Mouse (Mus musculus) left cerebral cortex, adult 18-20 months (tissue): ENCODE measurements around the gene Tchp. TPM values are rescaled to one million over a fixed set of nuclear protein-coding genes. Genes with fewer than 3 reads are reported as not detected.

Experiments used
- DNase-seq, 2 experiments: peaks; one replicate each; pipeline ENCODE4 v3.0.0; 2021 to 2022; ENCODE audit warnings: low spot score in 2 of 2, mixed read lengths in 1 of 2
- long read RNA-seq, 2 experiments: library from polyadenylated mRNA; stranded (forward); transcript quantifications; one replicate each; pipeline ENCODE4 v2.0.0; 2021
- total RNA-seq, 2 experiments: library from RNA; stranded (reverse); gene quantifications; 2 replicates each; pipeline ENCODE4 v1.2.3; 2021

The Tchp gene
- 10 to 100 TPM; 11.2 to 12.3 TPM for total RNA-seq
- long read RNA-seq, experiment 1, partial matches to known transcripts: 1 of 9 reads
- long read RNA-seq, experiment 1, other reads (novel, unspliced or antisense): 3 of 9 reads
- long read RNA-seq, experiment 2, partial matches to known transcripts: 1 of 11 reads
- long read RNA-seq, experiment 2, other reads (novel, unspliced or antisense): 4 of 11 reads

DNA sequence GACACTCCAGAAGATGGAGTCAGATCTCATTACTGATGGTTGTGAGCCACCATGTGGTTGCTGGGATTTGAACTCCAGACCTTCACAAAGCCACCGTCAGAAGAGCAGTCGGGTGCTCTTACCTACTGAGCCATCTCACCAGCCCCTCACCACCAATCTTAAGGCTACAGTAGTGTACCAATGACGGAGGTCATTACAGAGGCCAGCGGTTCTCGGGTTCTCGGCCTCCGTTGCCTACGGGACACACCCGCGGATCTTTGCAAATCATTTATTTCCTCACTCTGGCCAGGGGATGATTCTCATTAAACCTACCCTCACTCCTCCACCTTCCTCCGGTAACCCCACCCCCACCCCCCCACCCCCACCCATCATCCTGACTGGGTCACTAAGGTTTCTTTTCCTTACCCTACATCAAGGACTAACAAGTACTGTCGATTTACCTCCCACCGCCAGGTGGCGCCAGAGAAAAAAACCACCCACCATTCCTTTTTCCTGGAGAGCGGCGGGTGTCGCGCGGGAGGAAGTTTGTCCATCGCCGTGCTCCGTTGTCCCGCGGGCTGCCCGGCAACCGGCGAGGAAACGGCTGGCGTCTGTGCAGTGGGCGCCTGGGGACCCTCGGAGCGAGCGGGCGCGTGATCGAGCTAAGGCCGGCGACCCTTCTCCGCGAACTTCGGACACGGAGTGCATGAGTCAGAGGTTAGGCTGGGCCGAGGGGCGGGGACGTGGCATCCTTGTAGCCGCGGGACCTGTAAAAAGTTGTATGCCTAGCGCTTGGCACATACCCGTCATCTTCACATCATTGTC is at the start of gene Tchp:
TSS of gene Tchp (plus strand) at position 496 of the 804 bp plus-strand sequence.
- peak; percentile 95 to 96 for DNase-seq

DNA sequence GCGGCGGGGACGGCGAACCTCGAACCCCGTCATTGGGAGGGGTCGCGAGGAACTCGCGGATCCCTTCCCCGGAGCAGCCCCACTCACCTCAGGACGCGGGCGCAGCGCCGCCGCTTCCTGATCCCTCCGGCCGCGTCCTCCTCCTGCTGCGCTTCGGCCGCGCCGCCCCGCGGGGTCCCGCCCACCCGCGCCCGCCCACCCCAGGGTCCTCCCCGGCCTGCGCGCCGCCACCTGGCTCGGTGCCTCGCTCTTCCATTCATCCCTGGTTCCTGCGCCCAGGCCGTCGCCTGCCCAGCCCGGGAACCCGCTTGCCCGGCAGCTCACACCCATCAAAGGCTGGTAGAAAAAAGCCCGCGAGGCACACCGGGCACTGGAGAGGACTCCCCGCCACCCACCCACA is 49.3 kb upstream of the Tchp start, which contains the start of gene Trpv4:
TSS of gene Trpv4 (minus strand) at position 167 of the 400 bp plus-strand sequence.
- DNase-seq: no peak

DNA sequence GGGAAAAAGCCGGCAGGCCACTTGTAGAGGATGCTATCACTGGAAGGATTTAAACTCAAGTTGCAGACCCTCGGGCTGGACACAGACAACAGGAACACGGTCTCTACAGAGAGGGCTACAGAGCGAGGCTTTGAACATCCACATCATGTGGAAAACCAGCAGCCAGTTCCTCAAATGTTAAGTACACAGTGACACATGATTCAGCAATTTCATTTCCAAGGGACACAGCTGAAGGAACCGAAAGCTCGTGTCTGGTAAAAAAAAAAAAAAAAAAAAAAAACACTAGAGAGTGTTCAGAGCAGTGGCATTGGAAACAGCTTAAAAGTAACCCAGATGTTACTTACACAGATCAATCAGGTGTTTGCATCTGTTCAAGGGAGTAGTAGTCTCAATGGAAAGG is 46.5 kb upstream of the Tchp start:
- DNase-seq: no peak

DNA sequence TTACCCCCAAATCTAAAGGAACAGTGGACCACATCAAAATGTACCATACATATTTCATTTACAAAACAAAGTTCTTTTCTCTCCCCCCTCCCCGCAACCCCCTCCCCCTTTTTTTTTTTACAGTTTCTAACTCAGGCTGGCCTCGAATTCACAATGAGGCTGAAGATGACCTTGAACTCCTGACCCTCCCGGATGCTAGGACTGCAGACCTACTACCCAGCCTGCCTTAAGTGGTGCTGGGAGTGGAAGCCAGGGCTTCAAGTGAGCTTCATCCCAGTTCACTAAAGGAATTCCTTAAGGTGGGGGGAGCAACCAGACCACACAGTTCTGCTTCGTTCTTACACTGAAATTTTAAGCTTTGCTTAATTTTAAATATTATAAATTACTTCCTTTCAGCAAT is 43.4 kb upstream of the Tchp start:
- DNase-seq: no peak

DNA sequence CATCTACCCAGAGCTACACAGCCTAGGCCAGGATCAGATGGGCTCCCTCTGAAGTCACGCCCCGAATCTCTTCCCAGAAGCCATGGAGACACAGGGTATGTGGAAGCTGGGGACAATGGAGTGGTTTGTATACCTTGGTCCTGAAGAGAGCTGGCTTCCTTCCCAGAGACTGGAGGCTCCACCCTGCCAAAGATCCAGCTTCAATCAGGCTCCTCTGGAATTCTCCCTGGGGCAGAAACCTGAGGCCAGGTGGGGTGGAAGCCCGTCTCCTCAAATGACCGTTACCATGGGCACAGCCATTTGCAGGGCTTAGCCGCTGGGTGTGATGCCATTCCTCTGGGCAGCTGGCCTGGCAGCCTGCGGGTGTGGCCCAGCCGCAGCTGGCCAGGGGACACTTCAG is 42.8 kb upstream of the Tchp start:
- DNase-seq: no peak

DNA sequence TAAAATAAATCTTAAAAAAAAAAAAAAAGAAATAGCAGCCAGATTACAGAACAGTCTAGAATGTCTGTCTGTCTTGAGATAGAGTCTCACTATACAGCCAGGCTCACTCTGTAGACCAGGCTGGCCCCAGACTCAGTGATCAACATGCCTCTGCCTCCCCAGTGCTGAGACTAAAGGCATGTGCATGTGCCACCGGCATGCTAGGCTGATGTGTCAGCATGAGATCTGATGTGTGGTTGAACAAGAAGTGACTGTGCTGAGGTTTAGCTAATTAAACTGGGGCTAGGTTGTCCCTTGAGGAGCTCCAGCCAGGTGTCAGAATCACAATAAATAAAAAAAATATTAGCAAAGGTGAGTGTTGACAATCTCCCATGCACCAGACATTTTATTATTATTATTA is 40.9 kb upstream of the Tchp start:
- DNase-seq: no peak

DNA sequence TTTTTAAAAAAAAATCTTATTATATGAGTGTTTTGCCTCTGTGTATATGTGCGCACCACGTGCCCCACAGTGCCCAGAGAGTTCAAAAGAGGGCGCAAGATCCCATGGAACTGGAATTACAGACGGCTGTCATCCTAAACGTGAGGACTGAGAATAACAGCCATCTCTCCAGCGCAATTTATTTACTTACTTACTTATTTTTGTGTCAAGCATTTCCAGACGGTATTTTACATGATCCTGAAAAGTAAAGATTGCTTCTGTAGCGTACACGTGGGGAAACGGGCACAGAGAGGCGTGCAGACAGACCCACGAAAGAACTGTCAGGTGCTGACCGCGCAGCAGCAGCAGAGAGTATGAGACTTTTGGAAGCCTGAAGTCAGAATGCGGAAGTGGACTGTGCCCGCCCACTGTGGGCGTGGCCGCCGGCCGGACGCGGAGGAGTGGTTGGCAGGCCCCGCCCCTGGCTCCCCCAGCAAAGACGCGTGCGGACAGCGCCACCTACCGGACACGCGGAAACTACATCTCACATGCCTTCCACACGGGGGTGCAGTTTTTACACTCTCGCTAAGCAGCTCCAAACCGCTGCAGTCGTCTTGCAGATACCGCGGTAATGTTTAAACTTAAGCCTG is 40.2 kb upstream of the Tchp start:
- peak; percentile 99 for DNase-seq

DNA sequence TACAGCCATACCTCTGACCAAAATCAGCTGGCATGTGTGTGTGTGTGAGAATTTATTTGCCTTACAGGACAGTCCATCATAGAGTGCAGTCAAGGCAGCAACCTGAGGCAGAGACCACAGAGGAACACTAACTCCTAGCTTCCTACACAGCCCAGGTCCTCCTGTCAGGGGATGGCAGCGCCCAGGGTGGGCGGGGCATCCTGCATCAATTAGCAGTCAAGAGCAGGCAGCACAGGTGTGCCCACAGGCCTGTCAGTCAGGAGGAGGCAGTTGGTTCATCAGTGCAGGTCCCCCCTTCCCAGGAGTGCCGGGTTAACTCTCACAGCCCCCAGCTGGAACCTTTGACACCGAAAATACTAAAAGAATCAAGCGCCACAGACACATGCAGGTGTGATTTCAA is 38.5 kb upstream of the Tchp start:
- no peak for DNase-seq

DNA sequence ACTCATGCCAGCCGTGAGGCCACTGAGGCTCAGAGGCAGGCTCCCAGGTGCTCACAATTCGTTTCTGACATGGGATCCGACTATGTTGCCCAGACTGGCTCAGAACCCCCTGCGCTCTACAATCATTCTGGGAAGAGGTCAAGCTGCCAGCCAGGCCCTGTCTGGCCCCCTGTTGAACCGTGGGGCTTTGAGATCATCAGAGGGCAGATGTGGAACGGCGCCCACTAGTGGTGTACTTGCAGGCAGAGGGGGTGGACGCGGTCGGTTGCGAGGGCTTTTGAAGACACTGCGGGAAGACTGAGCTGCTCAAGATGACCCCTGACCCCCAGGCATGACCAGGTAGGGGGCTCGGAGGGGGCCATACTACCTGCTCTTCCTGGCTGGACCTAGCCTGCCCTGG is 34.4 kb upstream of the Tchp start:
- DNase-seq: no peak

DNA sequence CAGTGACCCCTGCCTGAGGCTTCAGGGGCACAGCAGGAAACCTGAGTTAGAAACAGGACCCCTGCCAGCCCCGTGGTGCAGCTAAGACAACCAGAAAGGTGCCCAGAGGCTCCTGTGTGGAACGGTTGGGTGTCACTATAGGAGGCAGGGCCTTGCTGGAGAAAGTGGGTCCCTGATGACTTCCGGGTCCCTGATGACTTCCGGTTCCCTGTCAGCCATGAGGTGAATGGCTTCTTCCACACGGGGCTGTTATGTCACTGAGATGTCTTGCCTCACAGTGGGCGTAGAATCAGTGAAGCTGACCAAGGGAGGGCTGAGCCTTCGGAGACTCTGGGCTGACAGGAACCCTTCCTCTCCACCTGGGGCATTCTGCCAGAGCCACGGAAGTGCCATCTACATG is 33.0 kb upstream of the Tchp start:
- no peak for DNase-seq

DNA sequence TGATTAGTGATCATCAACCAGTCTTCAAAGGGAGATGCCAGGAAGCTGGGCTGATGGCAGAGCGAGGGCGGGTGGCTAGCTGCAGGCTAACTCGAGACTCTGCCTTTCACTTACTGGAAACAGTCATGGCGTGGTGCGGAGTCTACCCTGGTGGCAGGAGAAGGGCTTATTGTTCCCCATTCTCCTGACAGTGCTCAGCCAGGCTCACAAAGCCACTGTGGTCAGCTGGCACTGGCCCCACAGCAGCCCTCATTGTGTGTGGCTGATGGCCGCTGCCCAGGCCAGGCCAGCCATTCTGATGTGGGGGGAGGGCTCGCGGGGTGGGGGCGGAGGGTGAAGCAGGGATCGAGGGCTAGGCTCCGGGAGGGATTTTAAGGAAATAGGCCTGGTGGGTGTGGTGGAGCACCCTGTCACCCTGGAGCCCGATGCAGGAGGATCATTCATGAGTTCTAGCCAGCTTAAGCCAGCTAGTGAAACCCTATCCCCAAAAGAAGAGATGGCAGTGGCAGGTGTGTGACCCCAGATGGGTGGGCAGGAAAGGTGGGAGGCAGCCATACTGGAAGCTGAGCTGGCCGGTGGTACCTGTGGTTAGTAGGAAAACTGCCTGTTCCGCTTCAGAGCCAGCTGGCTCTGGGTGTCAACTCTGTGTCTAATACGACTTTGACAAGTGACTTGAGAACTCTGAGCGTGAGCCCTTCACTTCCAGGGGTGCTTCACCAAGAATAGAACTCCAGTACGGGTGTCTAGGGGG is 27.5 kb upstream of the Tchp start:
- no peak for DNase-seq

DNA sequence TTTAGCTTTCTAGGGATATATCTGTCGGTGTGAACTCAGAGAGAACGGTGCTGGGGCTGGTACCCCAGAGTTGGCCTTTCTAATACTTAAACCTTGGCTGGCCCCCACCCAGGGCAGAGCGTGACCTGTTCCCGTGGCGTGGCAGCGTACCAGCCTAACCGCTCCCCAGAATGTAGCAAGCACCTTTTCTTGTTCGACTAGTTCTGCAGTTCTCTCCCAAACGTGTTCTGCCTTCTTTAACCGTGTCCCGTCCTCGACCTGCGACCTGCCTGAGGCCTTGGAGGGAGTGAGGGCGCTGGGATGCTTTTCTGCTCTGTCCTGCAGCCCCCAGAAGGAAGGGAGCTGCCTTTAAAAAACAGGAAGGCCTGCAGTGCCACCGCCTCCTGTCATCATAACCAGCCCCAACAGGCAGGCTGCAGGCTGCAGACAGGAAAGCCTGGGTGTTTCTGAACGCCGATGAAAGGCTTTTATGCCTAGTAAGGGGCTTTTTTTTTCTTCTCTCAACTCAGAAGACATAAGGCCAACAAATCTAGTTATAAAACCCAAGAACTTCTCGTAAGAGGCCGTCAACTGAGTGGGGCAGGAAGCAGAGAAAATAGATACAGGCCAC is 26.8 kb upstream of the Tchp start:
- DNase-seq: no peak

DNA sequence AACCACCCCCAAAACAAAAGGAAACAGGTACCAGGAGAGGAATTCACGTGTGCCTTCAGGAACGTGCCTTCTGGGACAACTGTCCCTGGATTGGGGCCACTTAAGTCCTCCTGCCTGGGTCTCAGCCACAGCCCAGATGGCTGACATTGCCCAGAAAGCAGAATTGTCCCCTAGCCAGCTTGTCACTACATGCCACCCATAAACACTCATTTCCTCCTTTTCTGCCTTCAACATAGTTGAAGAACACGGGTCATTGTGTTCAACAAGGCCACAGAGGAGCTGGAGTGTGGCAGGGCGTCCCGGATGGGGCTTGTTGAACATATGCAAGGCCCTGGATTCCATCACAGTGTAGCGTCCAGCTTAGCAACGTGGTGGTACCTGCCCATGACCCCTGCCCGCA is 25.8 kb upstream of the Tchp start:
- no peak for DNase-seq

DNA sequence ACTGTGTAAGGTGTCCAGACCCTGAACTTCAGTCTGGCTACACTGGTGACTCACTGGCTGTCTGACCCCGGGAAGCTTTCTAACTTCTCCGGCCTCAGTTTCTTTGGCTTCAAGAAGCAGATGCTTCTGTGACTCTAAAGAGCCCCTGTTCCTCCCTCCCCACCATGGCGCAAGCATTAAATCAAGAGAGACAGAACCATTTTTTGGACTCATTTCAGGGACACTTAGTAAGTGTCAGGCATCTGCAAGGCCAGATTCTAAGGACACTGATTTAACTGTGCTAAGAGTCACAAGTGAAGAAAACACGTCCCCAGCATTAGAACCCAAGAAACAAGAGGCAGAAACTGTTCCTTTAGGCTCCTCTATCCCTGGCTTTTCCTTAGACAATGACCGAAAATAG is 21.6 kb upstream of the Tchp start:
- no peak for DNase-seq

DNA sequence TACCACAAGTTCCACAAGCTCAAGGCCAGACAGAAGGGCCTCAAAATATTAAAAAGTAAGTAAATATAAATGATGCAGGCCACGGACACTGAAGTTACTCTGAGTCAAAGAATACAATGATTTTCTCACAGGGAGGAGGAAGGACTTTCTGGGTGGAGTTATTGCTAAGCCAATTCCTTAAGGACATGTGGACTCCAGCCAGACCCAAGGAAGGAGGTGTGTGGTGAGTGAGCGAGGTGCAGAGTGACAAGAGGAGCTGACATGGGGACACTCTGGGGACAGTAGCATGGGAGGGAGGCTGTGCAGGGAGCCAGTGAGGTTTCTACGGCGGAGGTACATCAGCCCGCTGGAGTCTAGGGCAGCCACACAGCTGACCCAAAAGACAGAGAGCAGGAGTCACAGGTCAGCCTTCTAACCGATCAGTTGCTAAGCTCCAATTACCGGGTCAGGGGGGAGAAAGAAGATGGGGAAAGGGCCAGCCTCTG is 20.8 kb upstream of the Tchp start:
- DNase-seq: no peak

DNA sequence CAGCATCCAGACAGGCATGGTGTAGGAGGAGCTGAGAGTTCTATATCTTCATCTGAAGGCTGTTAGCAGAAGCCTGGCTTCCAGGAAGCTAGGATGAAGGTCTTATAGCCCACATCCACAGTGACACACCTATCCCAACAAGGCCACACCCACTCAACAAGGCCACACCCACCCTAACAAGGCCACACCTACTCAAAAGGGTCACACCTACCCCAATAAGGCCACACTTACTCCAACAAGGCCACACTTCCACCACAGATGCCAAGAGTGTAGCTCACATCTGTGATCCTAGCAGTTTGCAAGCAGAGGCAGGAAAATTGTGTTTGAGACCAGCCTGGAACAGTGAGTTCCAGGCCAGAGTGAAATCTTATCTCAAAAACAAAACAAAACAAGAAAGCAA is 19.7 kb upstream of the Tchp start:
- no peak for DNase-seq

DNA sequence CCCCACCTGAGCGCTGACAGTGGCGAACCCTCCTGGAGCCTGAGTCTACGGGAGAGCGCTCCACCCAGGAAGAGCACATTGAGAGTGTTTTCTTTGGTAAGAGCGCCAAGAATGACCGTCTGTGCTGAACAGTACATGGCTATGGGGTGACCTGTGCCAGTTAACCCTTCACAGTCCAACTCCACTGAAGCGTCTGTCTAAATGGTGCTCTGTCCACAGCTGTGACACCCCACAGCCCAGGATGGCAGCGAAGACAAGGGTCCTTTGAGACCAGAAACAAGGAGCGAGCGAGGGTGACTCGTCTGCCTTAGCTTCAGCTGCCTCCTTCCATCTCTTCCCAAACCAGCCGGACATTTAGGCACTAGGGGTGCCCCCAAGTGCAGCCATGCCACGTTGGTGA is 18.9 kb upstream of the Tchp start:
- DNase-seq: no peak

DNA sequence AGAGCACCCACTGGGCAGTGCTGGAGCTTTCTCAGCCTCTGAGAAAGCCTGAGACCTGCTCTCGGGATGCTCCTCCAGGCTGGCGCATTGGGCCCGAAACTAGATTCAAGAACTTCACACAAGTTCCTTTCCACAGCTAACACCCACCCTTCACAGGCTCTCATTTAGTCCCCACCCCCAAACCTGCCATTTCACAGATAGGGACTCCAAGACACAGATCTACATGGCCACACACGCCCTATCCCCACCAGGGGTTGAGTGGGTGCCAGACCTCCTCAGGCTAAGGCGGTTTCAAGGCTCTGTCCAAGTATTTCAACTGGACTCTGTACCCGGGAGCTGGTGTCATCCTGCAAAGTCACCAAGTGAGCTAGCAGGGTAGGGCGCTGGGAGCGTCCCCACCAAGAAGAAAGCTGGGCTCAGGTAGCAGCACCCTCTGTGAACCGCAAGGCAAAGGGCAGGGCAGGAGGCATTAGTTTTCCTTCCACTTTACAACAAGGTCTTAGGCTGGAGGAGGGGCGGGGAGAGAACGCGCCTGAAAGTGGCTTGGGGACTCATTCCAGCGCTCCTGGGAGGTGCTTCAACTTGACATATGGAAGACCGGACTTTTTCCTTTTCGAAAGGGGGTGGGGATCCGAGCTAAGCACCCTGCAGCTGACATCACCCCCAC is 17.7 kb upstream of the Tchp start:
- no peak for DNase-seq

DNA sequence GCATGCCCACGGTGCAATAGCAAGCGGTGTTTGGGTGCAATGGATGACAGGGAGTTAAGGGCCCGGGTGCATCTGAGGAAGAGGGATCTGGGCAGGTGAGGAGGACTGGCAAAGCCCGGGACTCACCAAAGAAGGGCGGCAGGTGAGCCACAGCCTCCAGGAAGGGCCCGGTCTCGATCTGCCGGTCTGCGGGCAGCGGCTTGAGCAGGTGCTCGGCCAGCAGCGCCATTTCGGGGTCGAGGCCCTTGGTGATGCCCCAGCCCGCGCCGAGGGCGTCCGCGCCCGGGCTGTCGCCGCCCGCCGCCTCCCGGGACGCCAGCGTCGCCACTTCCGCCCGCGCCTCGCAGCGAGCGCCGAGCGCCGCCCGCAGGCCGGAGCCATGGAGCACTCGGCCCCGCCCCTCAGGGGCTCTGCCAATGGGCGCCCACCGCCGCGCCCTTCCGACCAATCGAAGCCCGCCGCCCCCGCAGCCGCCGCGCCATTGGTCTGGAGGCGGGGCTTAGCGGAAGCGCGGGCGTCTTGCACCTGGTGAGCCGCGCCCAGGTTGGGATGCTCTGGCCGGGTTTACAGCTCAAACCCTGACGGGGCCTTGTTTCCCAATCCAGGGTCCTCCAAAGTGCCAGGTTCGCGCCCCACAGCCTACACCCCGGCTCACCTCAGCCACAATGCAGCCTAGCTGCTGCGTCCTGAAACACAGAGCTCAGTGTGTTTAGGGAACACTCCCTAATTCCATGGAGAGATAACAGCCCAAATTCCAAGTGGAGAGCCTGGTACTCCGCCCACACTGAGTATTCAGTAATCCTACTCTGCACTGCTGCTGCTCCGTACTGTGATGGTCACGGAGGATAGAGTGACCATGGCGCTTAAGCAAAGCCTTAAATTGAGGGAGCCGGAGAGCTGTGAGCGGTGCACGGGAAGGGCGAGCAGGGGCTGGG is 16.7 kb upstream of the Tchp start, which contains the start of gene Gltp:
TSS of gene Gltp (minus strand) at position 352 of the 935 bp plus-strand sequence.
- peak; percentile 94 to 97 for DNase-seq
